Mouse (Mus musculus): ENCODE data around the gene Uhrf1bp1.

GRCm38 (mm10) chr17:27807542-27808078 lies 48.6 kb upstream of the Uhrf1bp1 start:
- TF ChIP-seq POLR2A (IDR thresholded peaks at IDR 0.05; ENCODE audit: insufficient read length, low read depth) (no peak), SRF (IDR thresholded peaks at IDR 0.05; ENCODE audit: control insufficient read depth, insufficient read length, low read depth) (no peak), MYOD1 (IDR thresholded peaks at IDR 0.05; ENCODE audit: control insufficient read depth in 1 of 3, insufficient read length in 2 of 3, low read depth in 2 of 3) (no peak), USF1 (IDR thresholded peaks at IDR 0.05; ENCODE audit: low read depth) (no peak), POLR2AphosphoS2 (IDR thresholded peaks at IDR 0.05; ENCODE audit: insufficient read length, low read depth) (no peak)

Measured in myocyte (in vitro differentiated cells).